Mouse (Mus musculus) heart, embryonic 14.5 days (tissue): ENCODE measurements around the gene Senp6. TPM values are rescaled to one million over a fixed set of nuclear protein-coding genes. Genes with fewer than 3 reads are reported as not detected.
A peak's percentile ranks its signal among the peaks of the same experiment; 100 is the strongest.

ENCODE experiments used
- ATAC-seq: fragments of 200-750 bp; cut with Nextera tagmentation; 2 replicates; pipeline ENCODE4 v1.8.0; 2017; ENCODE audit warnings: low read depth, moderate TSS enrichment; ENCODE audit not compliant: insufficient number of reproducible peaks, insufficient read depth, low FRiP score
- H3K27ac ChIP-seq, 2 experiments: fragments of 200-500 bp in 1 of 2; fragments of 300-500 bp in 1 of 2; sonication (generic) in 1 of 2; replicated peaks in 1 of 2; 2 replicates each; pipeline ENCODE4 v1.5.1; 2012 to 2014; ENCODE audit warnings: low read depth in 2 of 2, low read length in 2 of 2, control low read depth in 1 of 2, mild to moderate bottlenecking in 1 of 2, mixed read lengths in 1 of 2; ENCODE audit not compliant: control insufficient read depth in 1 of 2, insufficient read depth in 1 of 2
- H3K27me3 ChIP-seq: fragments of 300-500 bp; sonication (generic); 2 replicates; pipeline ENCODE4 v1.6.1; 2014; ENCODE audit warnings: mild to moderate bottlenecking, low read length, control low read depth; ENCODE audit not compliant: control insufficient read depth, insufficient read depth
- H3K36me3 ChIP-seq: fragments of 300-500 bp; sonication (generic); 2 replicates; pipeline ENCODE4 v1.6.1; 2014; ENCODE audit warnings: mild to moderate bottlenecking, control low read depth, low read length, mixed read lengths; ENCODE audit not compliant: control insufficient read depth, insufficient read depth
- H3K4me1 ChIP-seq, 2 experiments: fragments of 200-500 bp in 1 of 2; fragments of 300-500 bp in 1 of 2; sonication (generic) in 1 of 2; 2 replicates each; pipeline ENCODE4 v1.6.1; 2012 to 2014; ENCODE audit warnings: low read length in 2 of 2, control low read depth in 1 of 2, mixed read lengths in 1 of 2; ENCODE audit not compliant: control insufficient read depth in 2 of 2, insufficient read depth in 2 of 2
- H3K4me2 ChIP-seq: fragments of 300-500 bp; sonication (generic); 2 replicates; pipeline ENCODE4 v1.6.1; 2014; ENCODE audit warnings: mild to moderate bottlenecking, low read length
- H3K4me3 ChIP-seq, 2 experiments: fragments of 200-500 bp in 1 of 2; fragments of 300-500 bp in 1 of 2; sonication (generic) in 1 of 2; 2 replicates each; pipeline ENCODE4 v1.5.1; 2012 to 2014; ENCODE audit warnings: low read length in 2 of 2, mild to moderate bottlenecking in 2 of 2, control low read depth in 1 of 2, low read depth in 1 of 2, moderate library complexity in 1 of 2; ENCODE audit not compliant: control insufficient read depth in 1 of 2, insufficient read depth in 1 of 2
- H3K9ac ChIP-seq: fragments of 300-500 bp; sonication (generic); 2 replicates; pipeline ENCODE4 v1.6.1; 2014; ENCODE audit warnings: mild to moderate bottlenecking, low read length
- H3K9me3 ChIP-seq: fragments of 300-500 bp; sonication (generic); 2 replicates; pipeline ENCODE4 v1.6.1; 2016; ENCODE audit warnings: low read length, control low read depth; ENCODE audit not compliant: control insufficient read depth
- WGBS: fragments of 180-500 bp; shearing (Covaris S2); extraction: QIAGEN DNeasy Blood & Tissue Kit; methylation state at CpG from one replicate; pipeline ENCODE4 v1.1.7; 2014; 5-methylcytosine and 5-hydroxymethylcytosine counted together
- polyA plus RNA-seq: library from polyadenylated mRNA; unstranded; fragments of >200 nt; fragmentation: Nextera tagmentation; extraction: Ambion mirVana; gene quantifications from 2 replicates; pipeline ENCODE4 v1.2.1, GENCODE M21; 2014

The Senp6 gene
- polyA plus RNA-seq, 1 experiment from 2014 or later, result 51.7 TPM

GRCm38 (mm10) chr9:80171241-80171640 is 104.5 kb downstream of the Senp6 start:
- H3K27ac ChIP-seq, result no peak overlapping the region
- no peaks in the 10 kb centered on the region for H3K27me3 ChIP-seq
- no peak overlapping the region for H3K9ac ChIP-seq
- no peak for ATAC-seq
- H3K9me3 ChIP-seq, result no peaks in the 10 kb centered on the region
- H3K4me1 ChIP-seq, result no peaks in the 10 kb centered on the region
- H3K4me2 ChIP-seq, result no peak overlapping the region
- H3K4me3 ChIP-seq, result no peak overlapping the region
- H3K36me3 ChIP-seq, result no peaks in the 10 kb centered on the region

- WGBS, result 81% methylated on average over 8 of the region's 8 CpGs
- Histone ChIP-seq H3K4me1 (peaks cover 7 to 8% of the 10 kb centered on the region in 2 experiments), H3K9ac (no peak overlapping the region), H3K27ac (no peak overlapping the region), H3K4me2 (no peak overlapping the region), H3K9me3 (no peaks in the 10 kb centered on the region), H3K36me3 (no peaks in the 10 kb centered on the region), H3K27me3 (no peaks in the 10 kb centered on the region), H3K4me3 (no peak overlapping the region)
- ATAC-seq, result no peak
These were observed 105.9 kb downstream of the Senp6 start for GRCm38 (mm10) chr9:80172396-80173222.

DNA sequence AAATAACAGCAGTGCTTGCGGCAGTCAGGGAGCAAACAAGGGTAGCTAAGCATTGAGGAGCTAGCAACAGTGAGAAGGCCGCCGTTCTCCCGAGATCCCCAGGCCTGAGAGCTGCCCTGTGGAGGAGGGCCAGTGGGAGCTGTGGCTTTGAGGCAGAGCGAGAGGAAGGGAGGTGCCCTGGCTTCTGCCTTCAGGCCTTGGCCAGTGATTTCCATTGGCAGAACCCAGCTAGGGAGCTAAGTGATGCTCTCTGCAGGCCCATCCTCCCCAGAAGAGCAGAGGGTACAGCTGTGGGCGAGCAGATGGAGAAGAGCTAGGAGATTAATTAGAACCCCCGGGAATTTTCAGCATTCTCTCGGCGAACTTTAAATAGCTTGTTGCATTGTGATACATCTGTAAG is 106.9 kb downstream of the Senp6 start:
- Histone ChIP-seq H3K9ac (no peak overlapping the region), H3K4me1 (peaks cover 7 to 8% of the 10 kb centered on the region in 2 experiments), H3K27me3 (no peaks in the 10 kb centered on the region), H3K27ac (no peak overlapping the region), H3K4me3 (no peak overlapping the region), H3K4me2 (no peak overlapping the region), H3K9me3 (no peaks in the 10 kb centered on the region), H3K36me3 (no peaks in the 10 kb centered on the region)
- ATAC-seq, result no peak
- 54% methylated on average over 9 of the region's 9 CpGs for WGBS

DNA sequence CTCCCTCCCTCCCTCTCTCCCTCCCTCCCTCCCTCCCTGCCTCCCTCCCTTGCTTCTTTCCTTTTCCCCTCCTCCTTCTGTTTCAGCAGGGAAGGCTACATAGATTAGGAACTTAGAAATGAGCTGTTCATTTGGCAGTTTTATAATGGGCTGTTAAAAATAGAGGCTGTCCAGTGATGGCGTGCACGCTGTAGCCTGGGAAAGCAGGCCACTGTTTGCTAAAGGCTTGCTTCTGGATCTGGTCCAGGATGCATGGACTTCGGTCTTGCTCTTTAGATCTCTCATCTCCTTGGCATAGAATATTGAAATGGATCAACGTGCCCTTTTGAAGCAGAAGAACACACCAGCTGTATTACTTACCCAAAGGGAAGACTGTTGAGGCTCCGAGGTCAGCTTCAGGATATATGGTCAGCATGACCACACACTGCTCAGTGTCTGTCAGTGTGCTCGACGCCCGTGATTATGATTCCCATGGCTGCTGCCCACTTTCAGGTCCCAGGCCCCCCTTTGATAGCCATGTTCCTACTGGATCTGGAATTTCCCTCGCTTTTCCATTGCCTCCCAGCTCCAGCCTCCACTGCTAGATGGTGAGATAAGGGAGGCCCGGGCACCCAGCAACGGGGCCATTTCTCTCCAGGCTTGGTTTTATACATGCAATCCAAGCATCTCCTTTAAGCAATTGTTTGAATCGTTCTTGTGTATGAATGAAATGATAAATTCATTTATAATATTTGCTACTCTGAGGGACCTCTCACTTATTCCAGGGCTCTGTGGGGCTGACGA is 110.2 kb downstream of the Senp6 start:
- 34% methylated on average over 13 of the region's 13 CpGs for WGBS
- no peak overlapping the region for H3K9ac ChIP-seq
- H3K27ac ChIP-seq, result peak overlapping the region; percentile 65 to 78
- ATAC-seq, result peak; percentile 69
- H3K4me2 ChIP-seq, result peak overlapping the region; percentile 34; the same call in 1 of the 2 replicates
- H3K27me3 ChIP-seq, result no peaks in the 10 kb centered on the region
- no peaks in the 10 kb centered on the region for H3K36me3 ChIP-seq
- H3K4me3 ChIP-seq, result no peak overlapping the region
- peaks cover 7 to 12% of the 10 kb centered on the region in 2 experiments for H3K4me1 ChIP-seq
- H3K9me3 ChIP-seq, result no peaks in the 10 kb centered on the region

DNA sequence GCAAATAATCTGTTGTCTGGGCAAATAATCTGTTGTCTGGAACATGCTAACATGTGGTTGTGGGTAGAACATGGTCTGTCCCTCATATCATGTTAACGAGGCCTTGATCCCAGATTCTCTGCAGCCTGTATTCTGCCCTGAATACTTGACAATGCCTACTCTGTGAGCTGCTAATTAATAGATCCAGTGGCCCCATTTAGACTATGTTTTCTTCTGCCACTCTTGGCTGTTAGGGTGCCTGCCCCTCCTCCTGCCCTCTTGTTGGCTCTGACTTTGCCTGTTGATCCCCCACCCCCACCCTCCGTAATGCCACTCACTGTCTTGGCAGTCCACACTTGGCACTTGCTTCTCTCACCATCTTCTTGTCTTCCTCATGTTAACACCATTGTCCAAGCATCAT is 112.0 kb downstream of the Senp6 start:
- 81% methylated on average over 2 of the region's 2 CpGs for WGBS
- H3K4me1 ChIP-seq, result peaks cover 7 to 12% of the 10 kb centered on the region in 2 experiments
- no peak overlapping the region for H3K4me3 ChIP-seq
- no peak overlapping the region for H3K9ac ChIP-seq
- H3K36me3 ChIP-seq, result no peaks in the 10 kb centered on the region
- no peaks in the 10 kb centered on the region for H3K9me3 ChIP-seq
- H3K27me3 ChIP-seq, result no peaks in the 10 kb centered on the region
- H3K4me2 ChIP-seq, result no peak overlapping the region
- no peak for ATAC-seq
- no peak overlapping the region for H3K27ac ChIP-seq

- 69% methylated on average over 4 of the region's 4 CpGs for WGBS
- H3K4me3 ChIP-seq, result no peak overlapping the region
- no peaks in the 10 kb centered on the region for H3K27me3 ChIP-seq
- no peaks in the 10 kb centered on the region for H3K9me3 ChIP-seq
- no peak overlapping the region for H3K27ac ChIP-seq
- no peak overlapping the region for H3K4me2 ChIP-seq
- H3K9ac ChIP-seq, result no peak overlapping the region
- H3K36me3 ChIP-seq, result no peaks in the 10 kb centered on the region
- peaks cover 7 to 12% of the 10 kb centered on the region in 2 experiments for H3K4me1 ChIP-seq
- ATAC-seq, result no peak
These were observed 113.0 kb downstream of the Senp6 start for GRCm38 (mm10) chr9:80179688-80180087.

DNA sequence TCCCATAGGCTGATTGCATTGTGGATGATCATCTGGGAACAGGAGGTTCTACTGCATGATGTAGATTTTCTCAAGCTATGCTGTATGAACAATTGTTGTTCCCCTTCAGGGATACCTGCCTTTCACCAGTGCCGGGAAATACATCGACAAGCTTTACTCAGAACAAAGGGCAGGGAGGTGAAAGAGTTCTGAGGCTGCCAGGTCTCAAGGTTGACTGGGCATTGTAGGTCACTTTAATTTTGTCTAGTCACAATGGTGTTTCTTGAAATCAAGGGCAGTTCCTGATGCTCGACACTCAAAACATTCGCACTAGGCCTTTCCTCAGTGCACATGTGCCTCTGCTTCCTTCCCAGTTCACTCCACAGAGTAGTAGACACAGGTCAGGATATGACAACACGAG is 114.1 kb downstream of the Senp6 start:
- no peaks in the 10 kb centered on the region for H3K36me3 ChIP-seq
- no peak overlapping the region for H3K9ac ChIP-seq
- H3K4me2 ChIP-seq, result no peak overlapping the region
- 73% methylated on average over 5 of the region's 5 CpGs for WGBS
- no peak for ATAC-seq
- no peaks in the 10 kb centered on the region for H3K9me3 ChIP-seq
- H3K27ac ChIP-seq, result no peak overlapping the region
- no peaks in the 10 kb centered on the region for H3K27me3 ChIP-seq
- H3K4me3 ChIP-seq, result no peak overlapping the region
- peaks cover 7 to 12% of the 10 kb centered on the region in 2 experiments for H3K4me1 ChIP-seq
